Mouse (Mus musculus) forebrain, embryonic 16.5 days (tissue): Measurements from ENCODE around the gene Mcur1. TPM values are rescaled to one million over a fixed set of nuclear protein-coding genes. Genes with fewer than 3 reads are reported as not detected.

Experiments
- ATAC-seq: fragments of 200-750 bp; cut with Nextera tagmentation; 2 replicates; pipeline ENCODE4 v1.8.0; 2017; ENCODE audit warnings: mild to moderate bottlenecking, moderate library complexity
- H3K27ac ChIP-seq: fragments of 300-500 bp; sonication (generic); 2 replicates; pipeline ENCODE4 v1.5.1; 2014; ENCODE audit warnings: low read length, control low read depth
- H3K27me3 ChIP-seq: fragments of 300-500 bp; sonication (generic); replicated peaks from 2 replicates; pipeline ENCODE4 v1.6.1; 2014; ENCODE audit warnings: low read length; ENCODE audit not compliant: control insufficient read depth, insufficient read depth
- H3K36me3 ChIP-seq: fragments of 300-500 bp; sonication (generic); 2 replicates; pipeline ENCODE4 v1.6.1; 2014; ENCODE audit not compliant: control insufficient read depth, insufficient read depth
- H3K4me1 ChIP-seq: fragments of 300-500 bp; sonication (generic); replicated peaks from 2 replicates; pipeline ENCODE4 v1.6.1; 2014; ENCODE audit warnings: low read length; ENCODE audit not compliant: control insufficient read depth, insufficient read depth
- H3K4me2 ChIP-seq: fragments of 300-500 bp; sonication (generic); 2 replicates; pipeline ENCODE4 v1.6.1; 2014; ENCODE audit warnings: mild to moderate bottlenecking, low read length, control low read depth
- H3K4me3 ChIP-seq: fragments of 300-500 bp; sonication (generic); replicated peaks from 2 replicates; pipeline ENCODE4 v1.5.1; 2014; ENCODE audit warnings: mild to moderate bottlenecking, low read length, control low read depth
- H3K9ac ChIP-seq: fragments of 300-500 bp; sonication (generic); replicated peaks from 2 replicates; pipeline ENCODE4 v1.6.1; 2014; ENCODE audit warnings: low read depth, low read length, control low read depth
- H3K9me3 ChIP-seq: fragments of 300-500 bp; sonication (generic); 2 replicates; pipeline ENCODE4 v1.6.1; 2016; ENCODE audit warnings: low read length; ENCODE audit not compliant: control insufficient read depth
- WGBS: fragments of 180-500 bp; shearing (Covaris S2); extraction: QIAGEN DNeasy Blood & Tissue Kit; methylation state at CpG from one replicate; pipeline ENCODE4 v1.1.7; 2014; 5-methylcytosine and 5-hydroxymethylcytosine counted together
- polyA plus RNA-seq: library from polyadenylated mRNA; unstranded; fragments of >200 nt; fragmentation: Nextera tagmentation; extraction: Ambion mirVana; gene quantifications from 2 replicates; pipeline ENCODE4 v1.2.1, GENCODE M21; 2015

Mcur1 gene
- polyA plus RNA-seq, 1 experiment from 2014 or later: 6.9 TPM

DNA sequence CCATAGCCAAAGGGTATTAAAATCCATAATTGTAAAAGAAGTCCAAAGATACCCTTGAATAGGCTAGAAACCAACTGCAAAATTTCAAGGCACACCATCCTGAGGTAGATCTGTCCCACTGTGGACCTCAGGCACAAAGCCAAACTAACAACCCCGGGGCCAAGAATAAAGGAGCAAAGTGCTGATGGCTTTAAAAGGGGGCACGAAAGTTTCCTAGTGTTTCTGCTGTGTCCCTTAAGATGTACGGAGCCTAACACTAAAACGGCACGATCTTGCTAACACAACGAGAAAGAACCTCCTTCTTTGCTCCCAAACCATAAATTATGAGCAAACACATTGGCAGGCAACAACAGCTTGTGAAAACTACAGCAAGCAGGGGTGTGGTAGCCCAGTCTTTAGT lies 1.6 kb downstream of the Mcur1 start:
- H3K27me3 ChIP-seq: no peaks in the 10 kb centered on the region
- H3K4me2 ChIP-seq: peak overlapping the region; percentile 97; the same call in 1 of the 2 replicates
- H3K27ac ChIP-seq: no peak overlapping the region
- no peaks in the 10 kb centered on the region for H3K36me3 ChIP-seq
- H3K9me3 ChIP-seq: no peaks in the 10 kb centered on the region
- no peak for ATAC-seq
- H3K4me1 ChIP-seq: peaks cover 11% of the 10 kb centered on the region
- no peak overlapping the region for H3K9ac ChIP-seq
- whole genome bisulfite sequencing: 78% methylated on average over 6 of the region's 6 CpGs
- no peak overlapping the region for H3K4me3 ChIP-seq

GRCm38 (mm10) chr13:43556913-43557542 lies 3.0 kb downstream of the Mcur1 start:
- Histone ChIP-seq H3K27me3 (no peaks in the 10 kb centered on the region), H3K4me2 (no peak overlapping the region), H3K4me1 (peaks cover 11% of the 10 kb centered on the region), H3K9ac (no peak overlapping the region), H3K27ac (no peak overlapping the region), H3K4me3 (no peak overlapping the region), H3K36me3 (no peaks in the 10 kb centered on the region), H3K9me3 (no peaks in the 10 kb centered on the region)
- ATAC-seq: no peak
- 93% methylated on average over 9 of the region's 9 CpGs for WGBS

- H3K27me3 ChIP-seq: no peaks in the 10 kb centered on the region
- no peak overlapping the region for H3K9ac ChIP-seq
- H3K27ac ChIP-seq: no peak overlapping the region
- H3K4me2 ChIP-seq: no peak overlapping the region
- H3K4me1 ChIP-seq: peaks cover 7% of the 10 kb centered on the region
- no peaks in the 10 kb centered on the region for H3K9me3 ChIP-seq
- H3K4me3 ChIP-seq: no peak overlapping the region
- 95% methylated on average over 9 of the region's 9 CpGs for WGBS
- peaks cover 5% of the 10 kb centered on the region for H3K36me3 ChIP-seq
- no peak for ATAC-seq
Observed at GRCm38 (mm10) chr13:43555321-43555720, 4.7 kb downstream of the Mcur1 start.

GRCm38 (mm10) chr13:43554827-43555226 lies 5.2 kb downstream of the Mcur1 start:
- Histone ChIP-seq H3K27ac (no peak overlapping the region), H3K4me2 (no peak overlapping the region), H3K4me1 (peaks cover 7% of the 10 kb centered on the region), H3K9me3 (no peaks in the 10 kb centered on the region), H3K36me3 (peaks cover 6% of the 10 kb centered on the region), H3K9ac (no peak overlapping the region), H3K27me3 (no peaks in the 10 kb centered on the region), H3K4me3 (no peak overlapping the region)
- no peak for ATAC-seq
- 86% methylated on average over 7 of the region's 7 CpGs for WGBS

DNA sequence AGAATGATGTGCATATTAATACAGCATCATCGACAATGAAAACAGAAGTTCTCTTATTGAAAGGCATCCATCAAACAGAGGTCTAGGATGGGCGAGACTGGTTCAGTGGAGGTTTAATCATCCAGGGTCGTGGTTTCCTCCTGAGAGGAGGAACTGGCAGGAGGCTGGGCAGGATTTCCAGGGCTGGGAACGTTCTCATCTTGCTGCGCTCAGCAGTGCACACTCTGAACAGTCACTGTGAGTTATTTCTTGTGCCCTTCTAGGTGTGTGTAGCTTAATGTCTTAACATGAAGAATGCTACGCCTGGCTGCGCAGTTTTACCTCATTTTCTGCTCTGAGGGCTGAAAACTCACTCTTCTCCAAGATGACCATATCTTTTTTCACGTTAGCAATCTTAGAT lies 9.3 kb downstream of the Mcur1 start:
- no peaks in the 10 kb centered on the region for H3K4me1 ChIP-seq
- peaks cover 8% of the 10 kb centered on the region for H3K36me3 ChIP-seq
- H3K9ac ChIP-seq: no peak overlapping the region
- H3K27me3 ChIP-seq: no peaks in the 10 kb centered on the region
- no peak overlapping the region for H3K4me2 ChIP-seq
- no peak overlapping the region for H3K27ac ChIP-seq
- 94% methylated on average over 8 of the region's 8 CpGs for WGBS
- no peaks in the 10 kb centered on the region for H3K9me3 ChIP-seq
- ATAC-seq: no peak
- H3K4me3 ChIP-seq: no peak overlapping the region

- no peak for ATAC-seq
- no peak overlapping the region for H3K27ac ChIP-seq
Observed at GRCm38 (mm10) chr13:43549870-43550269, 10.1 kb downstream of the Mcur1 start.

GRCm38 (mm10) chr13:43549078-43549698 lies 10.8 kb downstream of the Mcur1 start:
- Histone ChIP-seq H3K36me3 (peaks cover 8% of the 10 kb centered on the region), H3K4me2 (no peak overlapping the region), H3K27me3 (no peaks in the 10 kb centered on the region), H3K4me1 (no peaks in the 10 kb centered on the region), H3K4me3 (no peak overlapping the region), H3K9ac (no peak overlapping the region), H3K9me3 (no peaks in the 10 kb centered on the region), H3K27ac (no peak overlapping the region)
- WGBS: 92% methylated on average over 11 of the region's 11 CpGs
- ATAC-seq: no peak

More at GRCm38 (mm10) chr13:43549870-43550269, 10.1 kb downstream of the Mcur1 start:
- no peak overlapping the region for H3K4me2 ChIP-seq
- no peak overlapping the region for H3K9ac ChIP-seq
- no peaks in the 10 kb centered on the region for H3K4me1 ChIP-seq
- H3K9me3 ChIP-seq: no peaks in the 10 kb centered on the region
- H3K4me3 ChIP-seq: no peak overlapping the region
- H3K36me3 ChIP-seq: peaks cover 8% of the 10 kb centered on the region
- 94% methylated on average over 7 of the region's 7 CpGs for WGBS
- no peaks in the 10 kb centered on the region for H3K27me3 ChIP-seq

DNA sequence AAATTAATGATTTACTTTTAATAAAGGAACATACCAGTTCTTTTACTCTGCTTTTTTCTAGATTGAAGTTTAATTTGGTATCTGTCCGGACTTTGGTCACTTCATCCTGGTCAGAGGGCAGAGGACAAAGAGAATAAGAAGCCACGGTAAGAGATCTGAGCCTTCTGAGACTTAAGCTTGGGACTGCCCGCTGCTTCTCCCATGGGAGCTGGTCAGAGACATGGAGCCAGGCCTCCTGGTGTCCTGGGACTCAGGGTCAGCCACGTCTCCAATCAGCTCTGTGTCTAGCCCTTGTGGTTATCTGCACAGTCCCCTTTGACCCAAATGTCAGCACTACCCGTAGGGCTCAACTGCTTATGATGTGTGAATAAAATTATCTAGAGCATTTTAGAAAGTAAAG lies 11.4 kb downstream of the Mcur1 start:
- peaks cover 8% of the 10 kb centered on the region for H3K36me3 ChIP-seq
- WGBS: 83% methylated on average over 5 of the region's 5 CpGs

GRCm38 (mm10) chr13:43546861-43547260 lies 13.1 kb downstream of the Mcur1 start:
- H3K4me3 ChIP-seq: no peak overlapping the region
- H3K9me3 ChIP-seq: no peaks in the 10 kb centered on the region
- no peaks in the 10 kb centered on the region for H3K4me1 ChIP-seq
- no peak overlapping the region for H3K27ac ChIP-seq
- H3K4me2 ChIP-seq: no peak overlapping the region
- H3K27me3 ChIP-seq: no peaks in the 10 kb centered on the region
- WGBS: 35% methylated on average over 3 of the region's 3 CpGs
- ATAC-seq: no peak
- H3K9ac ChIP-seq: no peak overlapping the region
- peaks cover 8% of the 10 kb centered on the region for H3K36me3 ChIP-seq

More for the DNA sequence above, 11.4 kb downstream of the Mcur1 start:
- no peaks in the 10 kb centered on the region for H3K9me3 ChIP-seq
- H3K27me3 ChIP-seq: no peaks in the 10 kb centered on the region
- no peak overlapping the region for H3K4me3 ChIP-seq
- H3K4me1 ChIP-seq: no peaks in the 10 kb centered on the region
- no peak overlapping the region for H3K4me2 ChIP-seq
- no peak for ATAC-seq
- no peak overlapping the region for H3K9ac ChIP-seq
- no peak overlapping the region for H3K27ac ChIP-seq
